ENCODE assay signal across 9 mouse cellular contexts in the genomic region with DNA sequence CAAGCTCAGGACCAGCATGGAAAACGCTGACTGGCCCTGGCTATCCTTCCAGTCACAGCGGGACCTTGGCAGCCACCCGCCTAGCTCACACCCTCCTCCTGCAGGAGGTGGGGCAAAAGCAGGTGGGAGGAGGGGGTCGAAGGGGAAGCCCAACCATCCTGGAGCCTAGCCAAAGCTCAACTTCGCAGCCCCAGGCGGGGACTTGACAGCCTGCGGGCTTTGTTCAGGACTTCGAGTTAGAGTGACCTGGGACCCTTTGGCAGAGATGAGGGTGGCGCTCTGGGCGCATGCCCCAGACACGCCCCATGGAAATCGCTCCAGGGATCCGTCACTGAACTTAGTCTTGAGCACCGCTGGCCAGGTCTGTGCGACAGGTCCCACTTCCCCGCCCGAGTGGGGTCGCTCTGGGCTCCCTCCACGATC. TPM values are rescaled to one million over a fixed set of nuclear protein-coding genes. Genes with fewer than 3 reads are reported as not detected.
DNase-seq lines count a peak whose midpoint lies in the region; ATAC-seq lines count a peak whose summit lies in the region.
"Had no signal": no experiment of that assay in that cellular context is flagged by ENCODE, and none has a peak within 500 bp of the region (broad histone marks: within the 10 kb centered on the region; RNA-seq: fewer than 3 reads in every experiment).

Lrrc38 (plus strand) TSS at position 274 of the 423 bp plus-strand sequence.

- peak within 1 kb of the TSS; percentile 74 for H3K27ac ChIP-seq in limb, embryonic 10.5 days

- peak; percentile 10 for DNase-seq in right cerebral cortex, postnatal 14 days
- DNase-seq in right cerebral cortex, adult 2 months (ENCODE audit: low spot score in 2 of 2), result no peak
- DNase-seq in cerebellum, postnatal 25 days, result peak; percentile 84 to 89
- DNase-seq in gastrocnemius, postnatal 25 days, result peak; percentile 81
- no peak for DNase-seq in limb, embryonic 10.5 days (ENCODE audit: low spot score)
- DNase-seq in retina, embryonic 14.5 days (ENCODE audit: low spot score), result peak; percentile 49
- DNase-seq in thymus, adult 18-20 months, result no peak

- peak within 1 kb of the TSS; percentile 66 for H3K4me3 ChIP-seq in limb, embryonic 10.5 days
- H3K4me3 ChIP-seq: megakaryocyte, embryonic 14.5 days had no signal

- WGBS in limb, embryonic 10.5 days, result under 1% methylated on average over 19 of the region's 19 CpGs

- H3K9me3 ChIP-seq in limb, embryonic 10.5 days (replicated peaks), result no peaks in the 10 kb centered on the region

- H3K36me3 ChIP-seq in limb, embryonic 10.5 days, result no peaks in the 10 kb centered on the region

- no peak for ATAC-seq in erythroblast, adult 5-6 weeks (replicated peaks; ENCODE audit: low FRiP score, poor library complexity, severe bottlenecking)

- H3K27me3 ChIP-seq in limb, embryonic 10.5 days (ENCODE audit: low read depth, poor library complexity, severe bottlenecking), result peaks cover 65% of the 10 kb centered on the region

- peaks cover 21% of the 10 kb centered on the region for H3K4me1 ChIP-seq in limb, embryonic 10.5 days
- H3K4me1 ChIP-seq: megakaryocyte, embryonic 14.5 days had no signal

RNA-seq across cellular contexts. Expression of gene Lrrc38, which starts in this region (rescaled TPM):
- total RNA-seq in gastrocnemius, postnatal 25 days (2021), result 10 to 100 TPM; 22.7 to 26.8 TPM
- polyA plus RNA-seq in limb, embryonic 10.5 days (2016; fragmentation: Nextera tagmentation; extraction: Ambion mirVana), result 0.08 and 0.14 TPM in 2 replicates
- not detected in 2 replicates for total RNA-seq in erythroblast, adult 5-6 weeks (2015; ENCODE audit: low replicate concordance)
- total RNA-seq in erythroblast, adult 5-6 weeks (2017; ENCODE audit: low replicate concordance), result not detected in 2 replicates

Comparison
In these comparisons a context has a peak if more than half of its experiments do, and no peak if none do; other contexts are left out.
1. RNA of gene Lrrc38 (total RNA-seq): 22.7 to 26.8 TPM in gastrocnemius, postnatal 25 days; not detected in erythroblast, adult 5-6 weeks; every median in the first group is over 10 times any median in the second.
2. DNase-seq: peak in right cerebral cortex, postnatal 14 days (single experiment), cerebellum, postnatal 25 days (2 of 2), gastrocnemius, postnatal 25 days (single experiment) and retina, embryonic 14.5 days (single experiment); none in right cerebral cortex, adult 2 months (0 of 2), limb, embryonic 10.5 days (single experiment) and thymus, adult 18-20 months (0 of 2).